Mouse (Mus musculus) midbrain, embryonic 14.5 days (tissue): ENCODE data around the gene 1700067K01Rik. TPM values are rescaled to one million over a fixed set of nuclear protein-coding genes. Genes with fewer than 3 reads are reported as not detected.

Source experiments
- ATAC-seq: fragments of 200-750 bp; cut with Nextera tagmentation; 2 replicates; pipeline ENCODE4 v1.8.0; 2017; ENCODE audit warnings: moderate number of reproducible peaks, moderate library complexity; ENCODE audit not compliant: low FRiP score, low TSS enrichment
- DNase-seq: peaks from one replicate; pipeline ENCODE4 v3.0.0-alpha.2; 2015
- H3K27ac ChIP-seq: fragments of 300-500 bp; sonication (generic); replicated peaks from 2 replicates; pipeline ENCODE4 v1.5.1; 2014; ENCODE audit warnings: mild to moderate bottlenecking, low read depth, low read length, moderate library complexity
- H3K27me3 ChIP-seq: fragments of 300-500 bp; sonication (generic); 2 replicates; pipeline ENCODE4 v1.6.1; 2014; ENCODE audit warnings: low read length, control low read depth, mixed read lengths; ENCODE audit not compliant: control insufficient read depth, insufficient read depth
- H3K36me3 ChIP-seq: fragments of 300-500 bp; sonication (generic); 2 replicates; pipeline ENCODE4 v1.6.1; 2014; ENCODE audit warnings: low read length, control low read depth; ENCODE audit not compliant: control insufficient read depth, insufficient read depth
- H3K4me1 ChIP-seq: fragments of 300-500 bp; sonication (generic); 2 replicates; pipeline ENCODE4 v1.6.1; 2014; ENCODE audit warnings: mild to moderate bottlenecking, antibody characterized with exemption, low read length, control low read depth; ENCODE audit not compliant: control insufficient read depth, insufficient read depth
- H3K4me2 ChIP-seq: fragments of 300-500 bp; sonication (generic); 2 replicates; pipeline ENCODE4 v1.6.1; 2014; ENCODE audit warnings: mild to moderate bottlenecking, low read length, moderate library complexity
- H3K4me3 ChIP-seq: fragments of 300-500 bp; sonication (generic); replicated peaks from 2 replicates; pipeline ENCODE4 v1.5.1; 2014; ENCODE audit warnings: low read depth, low read length
- H3K9ac ChIP-seq: fragments of 300-500 bp; sonication (generic); replicated peaks from 2 replicates; pipeline ENCODE4 v1.6.1; 2014; ENCODE audit warnings: mild to moderate bottlenecking, low read length, moderate library complexity
- H3K9me3 ChIP-seq: fragments of 300-500 bp; sonication (generic); 2 replicates; pipeline ENCODE4 v1.6.1; 2016; ENCODE audit warnings: low read length, control low read depth, mixed read lengths; ENCODE audit not compliant: control insufficient read depth
- WGBS: fragments of 180-500 bp; shearing (Covaris S2); extraction: QIAGEN DNeasy Blood & Tissue Kit; methylation state at CpG from one replicate; pipeline ENCODE4 v1.1.7; 2014; 5-methylcytosine and 5-hydroxymethylcytosine counted together
- polyA plus RNA-seq: library from polyadenylated mRNA; unstranded; fragments of >200 nt; fragmentation: Nextera tagmentation; extraction: Ambion mirVana; gene quantifications from 2 replicates; pipeline ENCODE4 v1.2.1, GENCODE M21; 2014

The 1700067K01Rik gene
- polyA plus RNA-seq, 1 experiment from 2014 or later: 0.53 TPM

- ATAC-seq (no peak), DNase-seq (no peak)
- 9% methylated on average over 12 of the region's 12 CpGs for WGBS
- H3K4me2 ChIP-seq: peak overlapping the region; percentile 77
- H3K36me3 ChIP-seq: peaks cover 43% of the 10 kb centered on the region
- no peak overlapping the region for H3K27ac ChIP-seq
- peak overlapping the region; percentile 69; the same call in 1 of the 2 replicates for H3K4me3 ChIP-seq
- 0 out of 2 replicates have a peak overlapping the region, but pooled peaks have one; percentile 67 for H3K9ac ChIP-seq
- peaks cover 7% of the 10 kb centered on the region; the same call in 1 of the 2 replicates for H3K27me3 ChIP-seq
- peaks cover 13% of the 10 kb centered on the region for H3K4me1 ChIP-seq
- H3K9me3 ChIP-seq: no peaks in the 10 kb centered on the region
Measured at GRCm38 (mm10) chr8:83995973-83996372, 5.3 kb upstream of the 1700067K01Rik start.

GRCm38 (mm10) chr8:83996567-83997505 lies 4.5 kb upstream of the 1700067K01Rik start:
- Histone ChIP-seq H3K4me2 (peak overlapping the region; percentile 77), H3K36me3 (peaks cover 39% of the 10 kb centered on the region), H3K27ac (peak overlapping the region; percentile 96), H3K4me1 (peaks cover 16% of the 10 kb centered on the region), H3K9me3 (no peaks in the 10 kb centered on the region), H3K4me3 (peak overlapping the region; percentile 69), H3K27me3 (peaks cover 15% of the 10 kb centered on the region; the same call in 1 of the 2 replicates), H3K9ac (peak overlapping the region; percentile 67)
- ATAC-seq (peak; percentile 74), DNase-seq (peak; percentile 89)
- WGBS: under 1% methylated on average over 64 of the region's 103 CpGs

GRCm38 (mm10) chr8:83997511-83998141 lies 3.7 kb upstream of the 1700067K01Rik start, which contains the start of gene Samd1:
Samd1 (plus strand) TSS chr8:83997672.
- 0% methylated on average over 63 of the region's 112 CpGs for WGBS
- Histone ChIP-seq H3K4me3 (peak within 1 kb of the TSS; percentile 72), H3K9ac (peak within 1 kb of the TSS; percentile 67), H3K4me2 (peak within 1 kb of the TSS; percentile 77), H3K36me3 (peaks cover 31% of the 10 kb centered on the region), H3K27ac (peak within 1 kb of the TSS; percentile 96), H3K27me3 (peaks cover 16% of the 10 kb centered on the region; the same call in 1 of the 2 replicates), H3K4me1 (peaks cover 16% of the 10 kb centered on the region), H3K9me3 (no peaks in the 10 kb centered on the region)
- DNase-seq: peak; percentile 84
- ATAC-seq: peak; percentile 46; the same call in 1 of the 2 replicates

DNA sequence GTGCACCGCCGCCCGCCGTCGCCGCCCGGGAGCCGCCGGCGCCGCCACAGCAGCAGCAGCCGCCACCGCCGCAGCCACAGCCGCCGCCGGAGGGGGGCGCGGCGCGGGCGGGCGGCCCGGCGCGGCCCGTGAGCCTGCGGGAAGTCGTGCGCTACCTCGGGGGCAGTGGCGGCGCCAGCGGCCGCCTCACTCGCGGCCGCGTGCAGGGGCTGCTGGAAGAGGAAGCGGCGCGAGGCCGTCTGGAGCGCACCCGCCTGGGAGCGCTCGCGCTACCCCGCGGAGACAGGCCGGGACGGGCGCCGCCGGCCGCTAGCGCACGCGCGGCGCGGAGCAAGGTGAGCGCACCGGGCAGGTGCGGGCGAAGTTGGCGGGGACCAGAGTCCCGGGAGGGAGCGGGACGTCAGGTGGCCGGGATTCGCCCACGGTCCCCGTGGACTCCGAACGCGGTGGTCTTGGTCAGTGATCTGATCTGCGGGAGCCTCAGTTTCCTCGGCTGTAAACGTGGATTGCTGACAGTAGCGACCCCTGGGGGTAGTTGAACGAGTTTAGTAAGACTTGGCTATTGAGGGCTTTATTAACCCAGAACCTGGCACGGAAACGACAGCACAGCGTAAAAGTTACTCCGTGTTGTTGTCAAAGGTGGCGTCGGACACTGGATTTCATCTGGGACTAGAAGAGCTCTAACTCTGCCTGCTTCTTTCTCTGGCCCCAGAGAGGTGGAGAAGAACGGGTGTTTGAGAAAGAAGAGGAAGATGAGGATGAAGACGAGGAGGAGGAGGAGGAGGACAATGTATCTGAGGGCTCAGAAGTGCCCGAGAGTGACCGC lies 2.9 kb upstream of the 1700067K01Rik start:
- Histone ChIP-seq H3K4me3 (peak overlapping the region; percentile 72), H3K9me3 (no peaks in the 10 kb centered on the region), H3K27me3 (peaks cover 16% of the 10 kb centered on the region; the same call in 1 of the 2 replicates), H3K9ac (peak overlapping the region; percentile 67), H3K4me2 (peak overlapping the region; percentile 77), H3K27ac (peak overlapping the region; percentile 96), H3K36me3 (peaks cover 29% of the 10 kb centered on the region), H3K4me1 (peaks cover 16% of the 10 kb centered on the region)
- ATAC-seq (peak; percentile 8; the same call in 1 of the 2 replicates), DNase-seq (peak; percentile 87)
- WGBS: under 1% methylated on average over 82 of the region's 92 CpGs

DNA sequence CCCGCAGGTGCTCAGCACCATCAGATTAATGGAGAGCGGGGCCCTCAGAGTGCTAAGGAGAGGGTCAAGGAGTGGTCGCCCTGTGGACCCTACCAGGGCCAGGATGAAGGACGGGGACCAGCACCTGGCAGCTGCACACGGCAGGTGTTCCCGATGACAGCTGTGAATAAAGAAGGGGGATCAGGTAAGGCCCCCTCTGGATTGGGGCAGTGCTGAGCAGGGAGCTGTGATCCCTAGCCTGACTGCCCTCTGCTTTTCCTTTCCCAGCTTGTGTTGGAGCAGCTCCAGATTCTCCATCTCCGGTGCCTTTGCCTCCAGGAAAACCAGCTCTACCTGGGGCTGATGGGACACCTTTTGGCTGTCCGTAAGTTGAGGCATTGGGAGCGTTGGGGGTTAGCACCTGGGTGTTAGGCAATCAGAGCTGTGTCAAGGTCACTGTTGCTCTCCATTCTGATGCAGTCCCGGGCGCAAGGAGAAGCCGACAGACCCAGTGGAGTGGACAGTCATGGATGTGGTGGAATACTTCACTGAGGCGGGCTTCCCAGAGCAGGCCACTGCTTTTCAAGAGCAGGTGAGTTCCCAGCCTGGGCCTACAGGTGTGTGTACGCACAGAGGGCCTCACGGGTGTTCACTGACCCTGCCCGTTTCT lies 2.1 kb upstream of the 1700067K01Rik start:
- H3K27me3 ChIP-seq: peaks cover 16% of the 10 kb centered on the region; the same call in 1 of the 2 replicates
- H3K27ac ChIP-seq: no peak overlapping the region
- H3K36me3 ChIP-seq: peaks cover 23% of the 10 kb centered on the region
- H3K4me1 ChIP-seq: peaks cover 16% of the 10 kb centered on the region
- H3K9ac ChIP-seq: peak overlapping the region; percentile 67; the same call in 1 of the 2 replicates
- H3K4me3 ChIP-seq: peak overlapping the region; percentile 72
- H3K4me2 ChIP-seq: peak overlapping the region; percentile 77
- 68% methylated on average over 16 of the region's 16 CpGs for WGBS
- no peak for DNase-seq
- no peaks in the 10 kb centered on the region for H3K9me3 ChIP-seq
- no peak for ATAC-seq

DNA sequence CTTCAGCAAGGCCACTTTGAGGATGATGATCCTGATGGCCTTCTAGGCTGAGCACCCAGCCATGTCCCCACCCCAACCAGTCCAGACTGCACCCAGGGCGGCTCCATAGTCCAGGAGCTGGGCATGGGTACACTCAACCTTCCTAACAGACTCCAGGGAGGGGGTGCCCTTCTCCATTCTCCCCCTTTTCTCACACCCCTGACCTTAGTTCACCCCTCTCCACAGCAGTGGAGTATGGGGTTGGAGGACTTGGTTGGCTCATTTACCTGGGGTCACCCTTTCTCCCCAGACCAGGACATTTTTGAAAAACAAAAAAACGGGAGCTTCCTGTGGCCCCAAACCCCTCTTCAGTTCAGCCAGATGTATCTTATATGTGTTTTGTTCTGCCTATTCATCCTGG lies 1.5 kb upstream of the 1700067K01Rik start:
- Histone ChIP-seq H3K27ac (no peak overlapping the region), H3K27me3 (peaks cover 16% of the 10 kb centered on the region; the same call in 1 of the 2 replicates), H3K36me3 (peaks cover 17% of the 10 kb centered on the region), H3K9me3 (no peaks in the 10 kb centered on the region), H3K4me3 (no peak overlapping the region), H3K4me2 (peak overlapping the region; percentile 77), H3K9ac (0 out of 2 replicates have a peak overlapping the region, but pooled peaks have one; percentile 67), H3K4me1 (peaks cover 16% of the 10 kb centered on the region)
- 90% methylated on average over 2 of the region's 2 CpGs for WGBS
- no peak for DNase-seq
- ATAC-seq: no peak

GRCm38 (mm10) chr8:84002957-84003611 lies 1.8 kb downstream of the 1700067K01Rik start:
- H3K4me2 ChIP-seq: no peak overlapping the region
- H3K9me3 ChIP-seq: no peaks in the 10 kb centered on the region
- ATAC-seq: no peak
- DNase-seq: no peak
- H3K9ac ChIP-seq: no peak overlapping the region
- peaks cover 12% of the 10 kb centered on the region for H3K36me3 ChIP-seq
- peaks cover 16% of the 10 kb centered on the region for H3K4me1 ChIP-seq
- 52% methylated on average over 12 of the region's 12 CpGs for WGBS
- H3K27ac ChIP-seq: no peak overlapping the region
- no peak overlapping the region for H3K4me3 ChIP-seq
- H3K27me3 ChIP-seq: peaks cover 16% of the 10 kb centered on the region; the same call in 1 of the 2 replicates
